Mouse (Mus musculus) frontal cortex, postnatal 36 days (tissue): ENCODE measurements at regions not wholly inside any gene's neighbourhood (a gene's known extent, or its start where the extent isn't known, plus 50 kb on each side); places are given as distances from the start of the nearest gene placed in this dataset.

Experiments used
- DNase-seq, 2 experiments: peaks; one replicate each; pipeline ENCODE4 v3.0.0; 2022; ENCODE audit warnings: low spot score in 2 of 2

DNA sequence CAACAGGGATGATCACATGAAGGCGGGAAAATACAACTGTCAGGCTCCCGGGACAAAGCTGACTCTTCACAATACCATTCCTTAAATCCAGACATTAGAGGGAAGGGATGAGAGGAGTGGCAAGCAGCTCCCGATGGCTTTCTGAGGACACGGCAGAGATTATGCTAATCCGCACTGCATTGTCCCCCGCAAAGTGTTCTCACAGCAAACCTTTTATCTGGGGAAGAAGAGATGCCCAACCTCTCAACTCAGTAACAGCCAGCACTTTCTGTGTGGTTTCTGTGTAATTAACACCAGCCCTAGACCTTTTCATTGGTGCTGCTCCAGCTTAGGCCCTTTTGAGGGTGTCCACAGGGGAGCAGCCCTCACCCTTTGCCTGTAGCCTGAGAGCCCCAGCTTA, 137.9 kb downstream of the Barhl2 start:
- no peak for DNase-seq

DNA sequence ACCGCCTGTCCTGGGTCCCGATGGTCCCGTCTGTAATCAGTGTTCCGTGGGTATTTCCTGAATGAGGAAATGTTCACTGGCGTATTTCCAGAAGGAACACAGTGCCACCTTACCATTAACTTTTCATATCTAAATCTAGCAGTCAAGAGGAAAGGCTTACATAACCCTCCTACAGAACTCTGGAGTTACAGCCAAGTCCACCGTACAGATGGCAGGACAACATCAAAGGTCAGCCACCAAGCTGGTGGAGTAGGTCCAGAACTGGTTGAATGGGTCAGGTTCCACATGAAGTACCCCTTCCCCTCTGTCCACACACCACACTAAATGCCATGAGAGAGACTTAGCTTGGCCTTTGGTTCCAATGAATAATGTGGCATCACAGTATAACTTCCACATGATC, 139.7 kb downstream of the Barhl2 start:
- DNase-seq, result no peak

DNA sequence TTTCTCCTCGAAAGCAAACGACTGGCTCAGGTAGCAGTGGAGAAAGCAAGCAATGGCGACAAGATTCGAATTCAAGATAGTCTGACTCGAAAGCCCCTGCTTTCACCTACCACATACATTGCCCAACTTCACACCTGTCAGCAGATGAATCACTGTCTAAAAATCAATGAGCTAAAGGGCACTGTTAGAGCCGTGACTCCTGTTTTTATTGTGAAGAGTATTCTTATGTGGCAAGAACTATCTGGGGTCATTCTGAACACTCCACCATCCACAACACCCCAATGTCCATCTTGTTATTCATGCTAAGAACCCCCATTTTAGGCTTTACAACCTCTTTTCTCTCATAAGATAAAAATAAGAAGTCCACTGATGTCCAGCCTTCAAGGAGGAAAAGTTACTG, 144.1 kb downstream of the Barhl2 start:
- DNase-seq, result no peak

DNA sequence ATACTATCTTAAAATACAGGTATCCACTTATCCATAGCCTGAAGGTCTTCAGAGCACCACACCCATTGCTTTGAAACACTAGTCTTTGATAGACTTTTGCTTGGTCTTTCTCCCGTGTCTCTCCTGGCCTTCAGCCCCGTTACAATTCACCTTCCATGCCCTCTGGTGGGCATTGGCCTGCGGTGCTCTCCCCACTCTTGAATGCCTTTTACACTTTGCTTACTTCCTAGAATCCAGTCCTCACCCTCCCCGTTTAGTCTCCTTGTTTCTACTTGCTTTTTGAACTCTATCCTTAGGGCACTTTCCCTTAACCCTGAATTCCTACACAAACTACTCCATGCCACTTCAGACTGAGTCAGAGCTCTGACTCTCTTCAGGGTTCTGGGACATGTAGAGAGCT, 156.6 kb downstream of the Barhl2 start:
- no peak for DNase-seq

DNA sequence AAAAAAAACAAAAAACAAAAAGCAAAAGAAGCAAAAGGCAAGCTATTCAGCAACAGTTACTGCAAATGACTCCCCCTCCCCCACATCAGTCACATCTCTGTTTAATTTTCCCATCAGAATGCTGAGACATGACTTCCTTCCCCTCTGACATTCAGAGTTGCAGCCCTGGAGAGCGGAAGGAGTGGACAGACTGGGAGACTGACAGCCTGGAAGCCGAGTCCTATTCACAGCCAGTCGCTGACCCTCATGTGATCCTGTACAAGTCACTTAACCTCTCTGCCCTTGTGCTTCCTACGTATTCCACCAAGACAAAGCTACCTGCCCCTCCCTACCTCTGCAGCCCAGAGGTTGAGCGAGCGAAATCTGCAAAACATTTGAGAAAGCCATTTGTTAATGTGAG, 161.2 kb downstream of the Barhl2 start:
- DNase-seq, result no peak

DNA sequence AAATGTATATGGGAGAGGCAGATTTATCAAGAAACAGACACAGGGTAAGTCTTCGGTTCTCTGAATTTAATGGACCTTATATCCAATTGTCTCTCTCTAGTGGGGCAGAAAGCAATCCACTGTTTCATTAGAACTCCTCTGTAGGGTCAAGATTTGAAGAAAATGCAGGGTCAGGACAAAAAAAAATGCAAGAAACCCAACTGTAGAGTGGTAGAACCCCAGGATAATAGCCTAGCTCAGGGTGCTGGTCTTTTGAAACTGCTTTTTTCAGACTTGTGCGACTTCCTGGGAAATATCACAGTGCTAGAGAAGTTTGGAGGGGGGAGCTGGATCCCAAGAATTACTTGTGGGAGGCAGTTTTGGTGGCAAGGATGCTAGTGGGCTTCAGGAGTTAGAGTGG, 162.0 kb downstream of the Barhl2 start:
- no peak for DNase-seq

DNA sequence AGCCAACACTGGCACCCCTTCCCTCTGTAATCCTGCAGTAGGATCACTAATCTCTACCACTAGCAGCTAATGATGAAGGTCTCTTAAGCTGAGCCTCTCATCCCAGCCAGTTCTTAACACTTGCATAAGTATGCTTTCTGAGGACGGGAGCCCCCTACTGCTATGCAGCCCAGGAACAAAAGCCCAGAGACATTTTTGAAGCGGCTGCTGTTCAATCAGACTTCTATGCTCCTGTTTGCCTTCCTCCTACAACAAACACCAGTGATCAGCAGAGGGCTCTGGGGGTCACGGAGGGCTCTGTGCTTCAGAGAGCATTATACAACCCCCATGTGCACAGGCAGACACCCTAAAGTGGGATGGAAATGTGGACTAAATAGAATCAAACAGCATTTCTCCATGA, 162.4 kb downstream of the Barhl2 start:
- DNase-seq, result no peak

DNA sequence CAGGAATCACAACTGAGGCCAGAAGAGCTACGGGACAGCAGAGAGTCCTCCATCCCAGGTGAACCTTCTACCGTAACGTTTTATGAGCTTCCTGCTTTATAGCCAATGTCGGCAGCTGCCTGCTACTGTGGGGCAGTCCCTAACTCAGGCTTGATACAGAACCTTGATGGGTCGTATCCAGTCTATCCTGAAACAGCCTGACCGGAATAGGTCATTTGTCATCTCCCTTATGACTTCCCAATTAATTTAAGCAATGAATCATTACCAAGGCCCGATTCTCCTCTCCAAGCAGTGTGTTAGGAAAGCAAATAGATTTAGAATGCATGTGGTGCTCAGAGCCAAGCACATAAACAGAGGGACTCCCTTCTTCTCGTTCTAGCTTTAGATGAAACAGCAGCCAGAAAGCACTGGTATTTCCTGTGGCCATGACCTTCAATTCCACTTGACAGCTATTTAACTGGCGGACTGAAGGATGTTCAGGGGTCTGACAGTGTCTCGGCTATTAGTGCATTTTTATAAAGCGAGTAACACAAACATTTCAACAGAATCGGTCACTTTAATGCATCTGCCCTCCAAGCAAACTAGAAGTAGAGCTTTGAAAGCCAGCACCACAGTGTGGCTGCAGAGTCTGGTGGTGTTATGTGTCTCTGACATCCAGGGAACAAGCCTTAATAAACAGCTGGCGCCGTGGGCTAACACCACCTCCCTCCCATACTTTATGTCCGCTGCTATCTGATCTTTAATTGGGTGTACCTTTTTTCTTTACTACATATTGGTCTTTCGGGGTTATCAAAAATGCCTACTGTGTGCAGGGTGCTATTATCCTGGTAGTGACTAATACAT, 165.4 kb downstream of the Barhl2 start:
- no peak for DNase-seq

DNA sequence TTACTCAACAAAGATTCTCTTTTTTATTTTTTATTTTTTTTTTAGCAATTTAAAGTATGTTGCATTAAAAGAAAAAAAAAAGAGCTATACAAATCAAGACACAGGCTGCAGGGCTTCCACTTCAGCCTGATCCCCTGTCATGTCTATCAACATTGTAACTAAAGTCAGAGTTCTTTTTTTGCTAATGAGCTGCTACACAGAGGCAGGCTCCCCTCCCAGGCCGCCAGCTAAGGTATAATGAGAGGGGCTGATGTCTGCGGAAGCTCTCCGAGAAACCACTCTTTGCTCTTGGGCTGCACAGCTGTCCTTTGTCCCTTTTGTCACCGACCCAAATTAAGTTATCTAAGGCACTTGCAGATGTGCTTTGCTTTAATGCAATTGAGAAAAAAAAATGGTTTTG, 172.8 kb downstream of the Barhl2 start:
- no peak for DNase-seq

DNA sequence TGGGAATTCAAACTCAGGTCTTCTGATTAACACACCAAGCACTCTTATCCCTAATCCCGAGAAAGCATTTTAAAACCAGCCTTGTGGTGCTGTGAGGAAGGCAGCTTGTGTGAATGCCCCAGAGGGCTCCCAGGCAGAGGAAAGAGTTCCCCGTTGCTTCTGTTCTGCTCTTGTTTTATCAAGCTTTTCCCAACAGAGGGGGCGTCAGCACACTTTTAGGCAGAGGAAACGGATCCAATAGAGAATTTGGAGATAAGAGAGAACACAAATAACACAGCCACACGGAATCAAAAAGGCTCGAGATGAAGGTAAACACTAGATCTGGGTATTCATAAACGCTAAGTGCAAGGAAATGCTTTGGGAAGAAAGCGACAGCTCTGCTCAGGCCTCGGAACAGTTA, 173.2 kb downstream of the Barhl2 start:
- DNase-seq, result no peak

DNA sequence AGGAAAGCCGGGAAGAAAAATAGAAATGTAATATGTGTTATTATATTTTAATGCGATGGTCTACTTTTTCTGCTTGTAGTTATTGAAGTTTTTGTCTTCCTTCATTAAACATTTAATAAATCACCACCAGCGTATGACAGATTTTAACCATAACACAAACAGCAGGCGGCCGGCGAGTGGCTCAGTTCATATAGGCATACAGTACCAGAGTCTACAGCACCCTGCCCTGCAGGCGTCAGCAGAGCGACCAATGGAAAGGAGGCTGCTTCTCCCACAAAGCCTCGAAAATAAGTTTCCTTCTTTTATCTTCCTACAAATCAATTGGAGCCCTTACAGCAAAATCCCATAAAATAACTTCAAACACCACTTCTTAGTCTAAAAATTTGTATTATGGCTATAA, 175.3 kb downstream of the Barhl2 start:
- no peak for DNase-seq

DNA sequence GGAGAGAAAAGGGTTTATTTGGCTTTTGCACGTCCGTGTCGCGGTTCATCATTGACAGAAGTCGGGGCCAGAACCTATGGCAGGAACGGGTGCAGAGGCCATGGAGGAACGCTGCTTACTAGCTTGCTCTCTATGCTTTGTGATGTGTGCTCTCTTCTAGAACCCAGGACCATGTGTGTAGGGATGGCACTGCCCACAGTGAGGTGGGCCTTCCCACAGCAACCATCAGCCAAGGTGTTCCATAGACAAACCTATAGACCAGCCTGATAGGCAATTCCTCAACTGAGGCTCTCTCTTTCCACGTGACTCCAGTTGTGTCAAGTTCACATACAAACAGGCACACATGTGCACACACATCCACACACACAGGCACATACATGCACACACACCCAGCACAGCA, 180.2 kb downstream of the Barhl2 start:
- no peak for DNase-seq

DNA sequence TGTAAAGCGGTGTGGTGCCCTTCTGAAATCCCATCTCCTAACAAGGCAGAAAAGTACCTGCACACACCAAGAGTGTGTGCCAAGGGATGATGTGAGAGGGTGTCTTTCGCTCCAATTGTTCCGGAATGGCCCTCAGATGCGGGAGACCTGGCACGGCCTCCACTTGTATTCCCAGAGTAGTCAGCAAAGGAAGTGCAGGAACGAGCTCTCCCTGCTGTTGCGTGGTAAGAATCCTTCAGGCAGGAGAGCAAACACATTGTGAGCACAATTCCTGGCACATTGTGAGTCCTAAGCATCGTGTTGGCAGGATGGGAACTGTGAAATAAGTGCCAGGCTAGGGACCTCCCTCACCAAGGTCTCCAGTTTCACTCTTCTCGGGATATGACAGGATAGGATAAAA, 180.7 kb downstream of the Barhl2 start:
- DNase-seq, result no peak

DNA sequence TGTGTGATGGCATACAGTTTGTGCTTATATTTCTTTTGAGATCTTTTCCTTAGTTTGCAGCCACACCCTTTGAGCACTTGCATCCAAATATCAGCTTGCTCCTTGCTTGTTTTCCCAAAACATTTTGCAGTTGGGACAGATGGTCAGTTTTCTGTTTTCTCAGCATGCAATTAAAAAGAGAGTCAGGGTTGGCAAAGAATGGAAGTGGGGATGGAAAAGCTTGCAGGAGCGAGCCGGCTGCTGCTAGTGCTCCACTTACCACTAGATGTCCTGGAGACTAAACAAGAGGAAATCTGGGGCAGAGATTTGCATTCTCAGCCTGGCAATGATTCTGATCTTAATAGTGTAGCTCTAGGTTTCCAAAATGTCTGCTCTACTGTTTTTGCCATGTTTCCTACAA, 181.8 kb downstream of the Barhl2 start:
- peak; percentile 11 to 54 for DNase-seq

DNA sequence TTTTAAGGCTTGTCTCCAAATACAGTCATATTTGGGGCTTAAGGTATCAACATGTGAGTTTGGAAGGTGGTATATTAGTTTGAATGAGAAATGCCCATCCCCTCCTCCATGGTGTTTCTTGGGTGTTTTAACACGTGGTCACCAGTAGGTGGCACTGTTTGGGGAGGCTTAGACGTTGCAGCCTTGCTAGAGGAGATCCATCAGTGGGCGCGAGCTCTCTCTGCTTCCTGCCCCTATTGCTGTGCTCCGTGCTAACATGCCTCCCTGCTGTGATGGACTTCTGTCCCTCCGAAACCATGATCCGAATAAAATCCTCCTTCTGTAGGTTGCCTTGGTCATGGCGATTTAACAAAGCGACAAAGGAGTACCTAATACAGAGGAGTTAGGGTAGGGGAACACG, 183.3 kb downstream of the Barhl2 start:
- no peak for DNase-seq

DNA sequence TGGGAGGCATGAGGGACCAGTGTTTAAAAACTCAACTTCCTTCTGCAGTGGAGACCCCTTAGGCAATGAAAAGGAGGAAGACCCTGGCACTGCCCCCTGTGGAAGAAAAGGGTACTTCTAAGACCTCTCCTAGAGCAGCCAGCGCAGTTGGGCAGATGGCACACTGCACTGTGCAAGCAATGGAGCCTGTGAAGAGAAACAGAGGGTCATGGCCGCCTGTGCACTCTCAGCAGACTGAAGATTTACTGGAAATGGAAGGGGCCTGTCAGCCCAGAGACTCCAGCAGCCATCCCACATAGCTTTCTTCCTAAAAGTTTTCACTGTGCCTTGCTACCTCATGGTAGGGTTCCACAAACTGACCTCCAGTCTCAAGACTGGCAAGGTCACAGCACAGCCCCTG, 193.4 kb downstream of the Barhl2 start:
- DNase-seq, result no peak

DNA sequence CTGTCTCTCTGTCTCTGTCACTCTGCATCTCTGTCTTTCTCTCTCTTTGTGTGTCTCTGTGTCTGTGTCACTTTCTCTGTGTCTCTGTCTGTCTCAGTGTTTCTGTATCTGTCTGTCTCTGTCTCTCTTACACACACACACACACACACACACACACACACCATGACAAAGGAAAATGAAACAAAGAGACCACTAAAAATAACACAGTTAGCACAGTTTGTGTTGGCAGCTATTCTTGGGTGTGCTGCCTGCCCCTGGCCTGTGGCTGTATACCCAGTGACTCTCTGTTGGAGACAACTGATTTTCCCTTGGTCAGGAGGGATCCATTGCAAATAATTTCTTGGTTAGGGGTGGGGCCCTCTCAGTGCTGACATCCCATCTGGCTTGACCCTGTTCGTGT, 200.8 kb downstream of the Barhl2 start:
- no peak for DNase-seq

DNA sequence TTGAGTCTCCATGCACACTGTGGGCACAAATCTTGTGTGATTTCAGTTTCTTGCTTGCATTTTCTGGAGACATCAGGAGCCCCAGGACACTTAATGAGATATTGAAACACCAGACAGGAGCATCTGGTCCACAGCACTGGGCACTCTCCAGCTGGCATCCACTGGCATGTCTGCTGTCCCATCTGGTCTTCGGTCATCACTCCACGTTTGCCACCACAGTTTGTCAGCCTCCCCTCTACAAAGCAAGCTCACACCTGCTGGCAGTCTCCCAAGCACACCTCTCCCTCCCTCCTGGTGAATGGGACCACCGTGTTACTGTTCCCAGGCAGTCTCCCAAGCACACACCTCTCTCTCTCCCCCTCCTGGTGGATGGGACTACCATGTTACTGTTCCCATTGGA, 228.8 kb downstream of the Barhl2 start:
- DNase-seq, result no peak

DNA sequence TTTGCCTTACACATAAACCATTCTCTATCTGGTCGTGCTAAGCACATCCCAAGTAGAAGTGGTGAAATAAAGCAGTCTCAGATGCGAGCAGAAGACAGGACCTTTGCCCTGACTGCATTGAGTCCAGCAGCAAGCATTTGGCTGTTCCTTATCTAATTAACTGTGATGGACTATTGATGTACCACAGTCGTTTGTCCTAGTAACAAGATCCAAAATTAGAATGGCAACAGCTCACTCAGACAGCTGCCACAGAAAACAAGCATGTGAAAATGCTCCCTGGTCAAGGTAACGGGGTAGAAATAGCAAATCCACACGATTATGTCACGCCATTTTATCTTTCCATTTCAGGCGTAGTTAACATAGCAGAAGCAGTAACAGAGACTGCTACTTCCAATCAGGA, 233.8 kb downstream of the Barhl2 start:
- no peak for DNase-seq

DNA sequence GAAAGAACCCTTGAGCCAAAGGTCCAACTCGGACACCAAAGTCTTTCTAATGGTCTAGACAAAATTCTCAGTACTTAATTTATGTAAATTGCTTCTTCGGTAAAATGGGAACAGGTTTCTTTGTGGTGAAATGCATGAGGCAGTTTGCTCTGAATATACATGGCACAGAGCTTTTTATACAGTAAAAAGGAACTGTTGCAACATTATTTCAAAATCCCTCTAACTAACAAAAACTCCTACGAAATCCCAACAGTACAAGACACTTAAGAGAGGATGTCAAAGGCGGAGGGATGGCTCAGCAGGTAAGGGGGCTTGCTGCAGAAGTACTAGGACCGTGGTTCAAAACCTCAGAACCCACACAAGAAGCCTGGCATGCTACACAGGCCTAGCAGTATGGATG, 248.4 kb downstream of the Barhl2 start:
- no peak for DNase-seq

DNA sequence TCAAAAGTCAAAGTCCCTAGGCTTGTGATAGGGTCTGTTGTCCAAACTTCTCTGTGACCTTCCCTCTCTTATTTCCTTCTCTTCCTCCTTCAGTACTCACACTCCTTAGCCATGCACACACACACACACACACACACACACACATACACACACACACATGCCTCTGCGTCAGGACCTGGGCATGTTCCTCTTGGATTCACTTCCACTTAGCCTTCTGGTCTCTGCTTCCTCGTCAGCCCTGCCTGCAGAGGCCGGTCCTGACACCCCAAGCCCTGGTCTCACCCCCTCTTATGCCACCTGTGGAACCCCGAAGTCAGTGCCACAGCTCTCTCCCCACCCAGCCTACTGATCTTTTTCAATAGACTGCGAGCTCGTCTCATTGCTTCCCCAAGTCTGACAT, 250.3 kb downstream of the Barhl2 start:
- no peak for DNase-seq

DNA sequence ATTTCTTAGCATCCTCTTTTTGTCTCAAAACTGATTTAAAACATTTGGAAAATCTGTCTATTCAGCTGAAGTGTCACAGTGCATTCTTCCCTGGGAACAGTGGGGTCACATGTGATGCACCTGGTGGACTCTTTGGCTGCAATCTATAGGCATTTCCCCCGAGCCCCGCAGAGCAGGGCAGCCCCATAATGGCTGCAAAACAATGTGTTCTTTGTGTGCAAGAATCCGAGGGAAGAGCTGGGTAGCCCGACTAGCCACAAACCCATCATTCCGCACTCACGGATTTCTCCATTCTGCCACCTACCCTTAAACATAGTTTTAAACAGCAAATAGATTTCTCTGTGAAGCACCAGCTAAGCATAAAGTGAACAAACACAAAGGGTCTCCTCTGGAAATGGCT, 252.2 kb downstream of the Barhl2 start:
- no peak for DNase-seq

DNA sequence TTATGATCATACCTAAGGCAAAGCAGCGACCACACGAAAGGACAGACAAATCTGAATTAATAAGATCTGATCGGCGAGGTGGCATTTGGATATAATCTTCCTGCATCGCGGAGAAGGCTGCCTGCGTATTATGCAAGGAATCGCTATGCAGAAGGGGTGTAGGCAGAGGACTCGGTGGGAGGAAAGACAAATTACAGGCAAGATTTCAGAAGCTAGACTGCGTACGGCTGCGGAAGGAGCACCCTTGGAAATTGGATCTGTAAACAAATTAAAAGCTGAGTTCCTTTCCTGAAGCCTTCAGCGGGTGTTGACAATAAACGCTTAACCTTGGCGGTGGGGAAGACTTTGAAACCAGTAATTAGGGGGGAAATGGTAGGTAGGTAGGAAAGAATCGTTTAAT, 257.3 kb downstream of the Barhl2 start:
- peak; percentile 23 to 30 for DNase-seq

DNA sequence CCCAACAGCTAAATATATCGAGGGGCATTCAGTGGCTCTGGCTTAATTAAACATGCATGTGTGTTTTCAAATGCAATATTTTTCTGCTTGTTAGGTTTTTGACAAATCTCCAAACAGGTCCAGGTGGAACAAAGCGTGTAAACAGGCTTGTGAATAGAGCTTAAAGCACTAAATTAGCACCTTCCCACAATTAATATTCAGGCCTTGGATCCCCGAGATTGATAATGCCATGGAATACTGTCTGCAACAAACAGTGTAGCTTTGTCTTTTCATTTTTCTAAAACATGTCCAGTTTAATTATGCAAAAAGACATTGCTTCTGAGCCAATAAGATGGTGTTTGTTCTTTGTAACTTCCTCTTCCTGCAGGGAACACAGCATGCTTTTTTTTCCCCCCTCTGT, 258.9 kb downstream of the Barhl2 start:
- no peak for DNase-seq
